Mouse (Mus musculus) forebrain, embryonic 12.5 days (tissue): ENCODE data around the gene Fam229b. TPM values are rescaled to one million over a fixed set of nuclear protein-coding genes. Genes with fewer than 3 reads are reported as not detected.
A peak's percentile ranks its signal among the peaks of the same experiment; 100 is the strongest.

Experiments
- ATAC-seq: fragments of 200-750 bp; cut with Nextera tagmentation; 2 replicates; pipeline ENCODE4 v1.8.0; 2017; ENCODE audit warnings: moderate TSS enrichment; ENCODE audit not compliant: low FRiP score
- H3K27ac ChIP-seq: fragments of 300-500 bp; sonication (generic); 2 replicates; pipeline ENCODE4 v1.5.1; 2016; ENCODE audit warnings: mild to moderate bottlenecking
- H3K27me3 ChIP-seq: fragments of 300-500 bp; sonication (generic); 2 replicates; pipeline ENCODE4 v1.6.1; 2016; ENCODE audit warnings: mild to moderate bottlenecking
- H3K36me3 ChIP-seq: fragments of 300-500 bp; sonication (generic); replicated peaks from 2 replicates; pipeline ENCODE4 v1.6.1; 2016; ENCODE audit warnings: mild to moderate bottlenecking
- H3K4me1 ChIP-seq: fragments of 300-500 bp; sonication (generic); 2 replicates; pipeline ENCODE4 v1.6.1; 2016
- H3K4me2 ChIP-seq: fragments of 300-500 bp; sonication (generic); 2 replicates; pipeline ENCODE4 v1.6.1; 2016; ENCODE audit warnings: mild to moderate bottlenecking, moderate library complexity
- H3K4me3 ChIP-seq: fragments of 300-500 bp; sonication (generic); replicated peaks from 2 replicates; pipeline ENCODE4 v1.5.1; 2016; ENCODE audit warnings: mild to moderate bottlenecking
- H3K9ac ChIP-seq: fragments of 300-500 bp; sonication (generic); 2 replicates; pipeline ENCODE4 v1.6.1; 2016; ENCODE audit warnings: mild to moderate bottlenecking
- H3K9me3 ChIP-seq: fragments of 300-500 bp; sonication (generic); 2 replicates; pipeline ENCODE4 v1.6.1; 2016
- WGBS: fragments of 180-500 bp; shearing (Covaris S2); methylation state at CpG from one replicate; pipeline ENCODE4 v1.1.7; 2016; 5-methylcytosine and 5-hydroxymethylcytosine counted together
- polyA plus RNA-seq: library from polyadenylated mRNA; unstranded; fragments of >200 nt; fragmentation: Nextera tagmentation; extraction: Ambion mirVana; gene quantifications from 2 replicates; pipeline ENCODE4 v1.2.1, GENCODE M21; 2016

The Fam229b gene
- polyA plus RNA-seq, result 18.7 and 20.4 TPM in 2 replicates

- Histone ChIP-seq H3K9ac (peak within 1 kb of the TSS; percentile 78), H3K27me3 (no peaks in the 10 kb centered on the region), H3K4me3 (peak within 1 kb of the TSS; percentile 80), H3K36me3 (peaks cover 14% of the 10 kb centered on the region), H3K9me3 (no peaks in the 10 kb centered on the region), H3K4me1 (peaks cover 20% of the 10 kb centered on the region), H3K27ac (peak within 1 kb of the TSS; percentile 51; the same call in 1 of the 2 replicates), H3K4me2 (peak within 1 kb of the TSS; percentile 81)
- 5% methylated on average over 47 of the region's 47 CpGs for WGBS
- peak; percentile 93 for ATAC-seq
Observed at GRCm38 (mm10) chr10:39133462-39134310, at the start of gene Fam229b, which contains the start of gene Tube1. TSS of gene Fam229b (minus strand) at chr10:39133914. TSS of gene Tube1 (plus strand) at chr10:39133976.

GRCm38 (mm10) chr10:39176981-39177380 lies 43.3 kb upstream of the Fam229b start:
- H3K4me2 ChIP-seq, result no peak overlapping the region
- H3K9me3 ChIP-seq, result no peaks in the 10 kb centered on the region
- no peak overlapping the region for H3K9ac ChIP-seq
- no peak for ATAC-seq
- no peaks in the 10 kb centered on the region for H3K27me3 ChIP-seq
- peaks cover 12% of the 10 kb centered on the region for H3K4me1 ChIP-seq
- no peak overlapping the region for H3K27ac ChIP-seq
- H3K4me3 ChIP-seq, result no peak overlapping the region
- 90% methylated on average over 5 of the region's 5 CpGs for WGBS
- no peaks in the 10 kb centered on the region for H3K36me3 ChIP-seq

- peak overlapping the region; percentile 10 for H3K4me2 ChIP-seq
- 0 out of 2 replicates have a peak overlapping the region, but pooled peaks have one; percentile 42 for H3K27ac ChIP-seq
- H3K36me3 ChIP-seq, result no peaks in the 10 kb centered on the region
- H3K4me3 ChIP-seq, result no peak overlapping the region
- no peak for ATAC-seq
- WGBS, result 49% methylated on average over 13 of the region's 13 CpGs
- H3K27me3 ChIP-seq, result peaks cover 16% of the 10 kb centered on the region
- no peak overlapping the region for H3K9ac ChIP-seq
- H3K9me3 ChIP-seq, result no peaks in the 10 kb centered on the region
- H3K4me1 ChIP-seq, result peaks cover 25% of the 10 kb centered on the region
Observed at GRCm38 (mm10) chr10:39173077-39173476, 39.4 kb upstream of the Fam229b start.

GRCm38 (mm10) chr10:39172540-39172931 lies 38.8 kb upstream of the Fam229b start:
- Histone ChIP-seq H3K27ac (peak overlapping the region; percentile 94), H3K4me2 (peak overlapping the region; percentile 66), H3K9ac (no peak overlapping the region), H3K4me1 (peaks cover 25% of the 10 kb centered on the region), H3K9me3 (no peaks in the 10 kb centered on the region), H3K36me3 (no peaks in the 10 kb centered on the region), H3K4me3 (no peak overlapping the region), H3K27me3 (peaks cover 19% of the 10 kb centered on the region)
- 83% methylated on average over 6 of the region's 6 CpGs for WGBS
- no peak for ATAC-seq

DNA sequence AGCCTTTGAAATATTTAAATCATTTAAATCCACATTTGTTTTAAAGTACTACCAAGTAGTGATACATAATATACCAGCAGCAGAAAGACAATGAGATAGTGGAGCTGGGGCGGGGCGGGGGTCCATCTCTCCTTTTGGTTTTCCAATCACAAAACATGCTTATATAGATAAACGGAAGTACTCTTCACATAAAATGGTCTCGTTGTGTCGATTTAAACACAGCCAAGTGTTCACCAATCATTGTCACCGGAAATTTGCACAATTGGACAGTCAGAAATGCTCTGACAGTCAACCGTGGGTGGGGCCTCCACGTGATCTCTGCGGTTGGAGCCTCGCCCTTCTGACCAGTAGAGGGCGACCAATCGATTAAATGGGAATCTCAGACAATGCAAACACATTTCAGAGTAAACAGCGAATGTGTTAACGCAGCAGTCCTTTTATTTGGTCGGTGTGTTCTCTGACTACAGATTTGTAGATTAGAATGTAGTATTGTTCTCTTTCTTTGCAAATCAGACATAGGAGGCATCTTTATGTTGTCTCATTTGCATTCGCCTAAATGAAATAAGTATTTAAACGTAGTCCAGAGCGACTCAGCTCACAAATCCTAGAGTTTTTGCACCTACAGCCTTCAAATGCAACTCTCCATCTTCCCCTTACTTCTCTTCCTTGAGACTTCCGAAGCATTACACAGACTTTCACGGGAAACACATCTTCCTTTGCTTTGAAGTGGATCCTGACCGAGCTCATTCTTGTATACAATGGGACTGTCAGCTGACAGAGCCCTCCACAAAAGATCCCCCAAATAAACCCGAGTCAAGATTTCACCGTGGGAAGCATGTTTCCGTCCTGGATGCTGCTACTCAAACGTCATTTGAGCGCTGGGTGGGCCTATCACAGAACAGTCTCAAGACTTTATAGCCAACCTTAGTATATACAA lies 38.2 kb upstream of the Fam229b start:
- Histone ChIP-seq H3K4me3 (peak overlapping the region; percentile 44), H3K4me1 (peaks cover 25% of the 10 kb centered on the region), H3K27ac (peak overlapping the region; percentile 94), H3K9me3 (no peaks in the 10 kb centered on the region), H3K9ac (peak overlapping the region; percentile 50), H3K36me3 (no peaks in the 10 kb centered on the region), H3K27me3 (peaks cover 25% of the 10 kb centered on the region), H3K4me2 (peak overlapping the region; percentile 66)
- ATAC-seq, result peak; percentile 86
- WGBS, result 9% methylated on average over 26 of the region's 26 CpGs

GRCm38 (mm10) chr10:39171134-39171533 lies 37.4 kb upstream of the Fam229b start:
- ATAC-seq, result peak; percentile 92
- Histone ChIP-seq H3K9me3 (no peaks in the 10 kb centered on the region), H3K27me3 (peaks cover 25% of the 10 kb centered on the region), H3K4me1 (peaks cover 29% of the 10 kb centered on the region), H3K4me2 (peak overlapping the region; percentile 66), H3K4me3 (peak overlapping the region; percentile 44), H3K9ac (peak overlapping the region; percentile 50), H3K36me3 (no peaks in the 10 kb centered on the region), H3K27ac (peak overlapping the region; percentile 94)
- WGBS, result under 1% methylated on average over 19 of the region's 19 CpGs

GRCm38 (mm10) chr10:39170706-39171105 lies 37.0 kb upstream of the Fam229b start:
- Histone ChIP-seq H3K27me3 (peaks cover 25% of the 10 kb centered on the region), H3K36me3 (no peaks in the 10 kb centered on the region), H3K4me2 (peak overlapping the region; percentile 66), H3K4me1 (peaks cover 33% of the 10 kb centered on the region), H3K9me3 (no peaks in the 10 kb centered on the region), H3K4me3 (no peak overlapping the region), H3K27ac (no peak overlapping the region), H3K9ac (no peak overlapping the region)
- ATAC-seq, result peak; percentile 21; the same call in 1 of the 2 replicates
- WGBS, result 12% methylated on average over 6 of the region's 6 CpGs

DNA sequence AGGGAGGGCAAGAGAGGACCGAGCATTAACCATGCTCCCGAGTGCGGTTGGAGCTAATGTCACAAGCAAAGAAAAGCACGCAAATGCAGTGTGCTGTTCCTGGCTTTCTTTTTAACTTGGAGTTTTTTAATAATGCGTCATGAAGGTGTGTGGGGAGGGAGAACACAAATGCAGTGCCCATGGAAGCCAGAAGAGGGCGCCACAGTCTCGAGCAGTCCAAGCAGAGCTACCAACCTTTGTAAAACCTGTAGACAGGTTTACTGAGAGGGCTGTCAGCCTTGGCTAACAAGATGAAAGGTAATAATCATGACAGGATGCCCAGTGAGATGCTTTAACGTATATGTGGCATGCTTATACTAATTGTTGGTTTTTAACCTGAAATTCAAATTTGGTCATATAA lies 36.5 kb upstream of the Fam229b start:
- Histone ChIP-seq H3K4me1 (peaks cover 38% of the 10 kb centered on the region), H3K4me3 (no peak overlapping the region), H3K27ac (no peak overlapping the region), H3K9me3 (no peaks in the 10 kb centered on the region), H3K9ac (no peak overlapping the region), H3K27me3 (peaks cover 25% of the 10 kb centered on the region), H3K4me2 (peak overlapping the region; percentile 33), H3K36me3 (no peaks in the 10 kb centered on the region)
- WGBS, result 6% methylated on average over 8 of the region's 8 CpGs
- no peak for ATAC-seq

GRCm38 (mm10) chr10:39169642-39170041 lies 35.9 kb upstream of the Fam229b start:
- Histone ChIP-seq H3K27me3 (peaks cover 25% of the 10 kb centered on the region), H3K27ac (no peak overlapping the region), H3K4me3 (no peak overlapping the region), H3K4me2 (peak overlapping the region; percentile 33), H3K9ac (no peak overlapping the region), H3K36me3 (no peaks in the 10 kb centered on the region), H3K4me1 (peaks cover 39% of the 10 kb centered on the region), H3K9me3 (no peaks in the 10 kb centered on the region)
- no peak for ATAC-seq
- 42% methylated on average over 9 of the region's 9 CpGs for WGBS

- ATAC-seq, result no peak
- Histone ChIP-seq H3K27ac (no peak overlapping the region), H3K4me2 (no peak overlapping the region), H3K4me3 (no peak overlapping the region), H3K27me3 (peaks cover 25% of the 10 kb centered on the region), H3K36me3 (no peaks in the 10 kb centered on the region), H3K9ac (no peak overlapping the region), H3K9me3 (no peaks in the 10 kb centered on the region), H3K4me1 (peaks cover 38% of the 10 kb centered on the region)
- WGBS, result 90% methylated on average over 11 of the region's 11 CpGs
Observed at GRCm38 (mm10) chr10:39167611-39168010, 33.9 kb upstream of the Fam229b start.

DNA sequence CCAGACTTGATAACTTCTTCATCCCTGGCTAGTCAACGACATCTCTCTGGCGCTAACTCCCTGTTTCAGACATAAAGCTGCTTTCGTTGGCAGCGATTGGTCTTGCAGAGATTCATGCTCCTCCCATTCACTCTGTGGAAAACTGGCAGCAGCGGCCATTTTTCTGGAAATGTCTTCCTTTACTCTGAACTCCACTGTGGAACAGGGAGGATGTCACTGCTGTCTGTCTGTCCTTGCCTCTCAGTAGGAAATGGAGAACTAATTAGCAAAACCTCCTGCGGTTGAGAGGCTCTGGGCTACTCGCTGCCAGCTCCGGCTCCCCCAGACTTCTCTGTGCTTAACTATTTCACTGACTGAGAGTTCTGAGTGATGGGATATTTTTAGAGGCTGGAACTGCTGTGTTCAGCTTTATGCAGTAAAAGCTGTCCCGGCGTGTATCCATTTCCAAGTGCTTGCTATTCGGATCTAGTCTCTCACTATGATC lies 32.0 kb upstream of the Fam229b start:
- H3K27ac ChIP-seq, result no peak overlapping the region
- WGBS, result 29% methylated on average over 11 of the region's 11 CpGs
- peak overlapping the region; percentile 44 for H3K4me2 ChIP-seq
- no peaks in the 10 kb centered on the region for H3K36me3 ChIP-seq
- H3K9me3 ChIP-seq, result no peaks in the 10 kb centered on the region
- H3K4me1 ChIP-seq, result peaks cover 30% of the 10 kb centered on the region
- 0 out of 2 replicates have a peak overlapping the region, but pooled peaks have one; percentile 29 for H3K9ac ChIP-seq
- H3K4me3 ChIP-seq, result peak overlapping the region; percentile 23; the same call in 1 of the 2 replicates
- peaks cover 25% of the 10 kb centered on the region for H3K27me3 ChIP-seq
- no peak for ATAC-seq

- no peak for ATAC-seq
- Histone ChIP-seq H3K9me3 (no peaks in the 10 kb centered on the region), H3K27ac (no peak within 1 kb of the TSS), H3K4me1 (peaks cover 20% of the 10 kb centered on the region), H3K4me2 (no peak within 1 kb of the TSS), H3K4me3 (no peak within 1 kb of the TSS), H3K27me3 (peaks cover 13% of the 10 kb centered on the region), H3K9ac (no peak within 1 kb of the TSS), H3K36me3 (no peaks in the 10 kb centered on the region)
- WGBS, result 93% methylated on average over 10 of the region's 10 CpGs
Observed at GRCm38 (mm10) chr10:39163694-39164093, 30.0 kb upstream of the Fam229b start, which contains the start of gene Ccn6. TSS of gene Ccn6 (minus strand) at chr10:39163794.
